Mouse (Mus musculus) skeletal muscle tissue, adult 2 months (tissue): ENCODE data around the gene Olfr985.

Experiments
- DNase-seq: peaks from one replicate; pipeline ENCODE4 v3.0.0-alpha.2; 2012; ENCODE audit warnings: low read depth, low spot score

Olfr985 gene

DNA sequence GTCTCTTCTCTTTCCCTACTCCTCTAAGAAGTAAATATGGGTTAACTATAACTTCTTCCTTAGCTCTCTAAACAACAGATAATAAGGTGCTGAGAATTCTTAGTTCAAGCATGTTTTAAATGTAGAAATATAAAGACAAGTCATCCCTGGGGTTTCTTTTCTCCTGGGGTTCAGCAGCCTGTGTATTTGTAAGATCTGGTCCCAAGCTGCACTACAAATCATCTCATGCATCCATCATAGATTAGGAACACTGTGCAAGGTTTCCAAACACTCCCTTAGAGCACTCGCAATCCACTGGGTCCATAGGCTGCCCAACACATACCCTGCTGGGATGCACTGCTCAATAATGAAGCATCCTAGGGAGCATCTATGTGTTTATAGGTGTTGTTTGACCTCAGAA, at the start of gene Olfr985:
Gene Olfr985 (minus strand): TSS at position 101 of the 400 bp plus-strand sequence.
- DNase-seq, result no peak

GRCm38 (mm10) chr9:40177017-40177416, 47.0 kb upstream of the Olfr985 start:
- no peak for DNase-seq

DNA sequence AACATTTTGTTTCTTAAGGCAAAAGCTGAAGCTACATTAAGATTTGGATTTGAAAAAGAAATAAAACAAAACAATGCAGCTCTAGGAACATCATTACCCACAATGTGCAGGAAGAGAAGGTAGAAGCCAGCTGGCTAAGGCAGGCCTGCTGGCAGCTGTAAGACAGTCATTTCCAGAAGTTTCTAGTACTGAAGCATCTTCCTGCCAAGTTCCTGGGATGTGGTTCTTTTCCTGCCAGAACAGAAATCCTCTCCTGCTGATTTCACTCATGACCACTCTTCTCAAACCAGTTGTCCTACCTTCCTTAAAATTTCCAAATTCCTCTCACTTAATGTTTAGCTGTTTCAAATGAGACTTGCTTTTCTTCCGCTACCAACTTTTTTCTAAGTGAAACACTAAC, 36.5 kb upstream of the Olfr985 start:
- DNase-seq, result peak; percentile 29

DNA sequence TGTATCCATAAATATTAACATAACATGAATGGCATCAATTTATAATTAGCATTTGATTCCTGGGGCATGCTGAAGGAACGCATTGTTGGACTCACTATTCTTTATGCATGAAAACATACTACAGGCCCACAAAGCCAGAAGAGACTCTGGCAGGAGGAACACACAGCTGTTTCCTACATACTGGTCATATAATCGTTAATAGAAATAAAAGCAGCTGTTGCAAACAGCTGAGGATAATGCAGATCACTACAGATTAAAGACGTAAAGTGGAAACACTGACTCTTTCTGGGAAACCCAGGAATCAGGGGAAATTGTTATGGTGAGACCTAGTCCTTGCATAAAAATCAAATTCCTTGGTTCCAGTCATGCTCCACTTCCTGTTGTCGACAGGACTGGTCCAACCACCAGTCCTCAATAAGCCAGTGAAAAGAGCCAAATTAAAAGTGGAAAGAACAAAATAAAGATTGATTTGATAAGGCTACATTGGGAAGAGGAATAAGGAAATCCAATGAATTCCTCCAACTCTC, 25.2 kb upstream of the Olfr985 start:
- DNase-seq, result no peak

GRCm38 (mm10) chr9:40141544-40141943, 11.6 kb upstream of the Olfr985 start:
- no peak for DNase-seq

DNA sequence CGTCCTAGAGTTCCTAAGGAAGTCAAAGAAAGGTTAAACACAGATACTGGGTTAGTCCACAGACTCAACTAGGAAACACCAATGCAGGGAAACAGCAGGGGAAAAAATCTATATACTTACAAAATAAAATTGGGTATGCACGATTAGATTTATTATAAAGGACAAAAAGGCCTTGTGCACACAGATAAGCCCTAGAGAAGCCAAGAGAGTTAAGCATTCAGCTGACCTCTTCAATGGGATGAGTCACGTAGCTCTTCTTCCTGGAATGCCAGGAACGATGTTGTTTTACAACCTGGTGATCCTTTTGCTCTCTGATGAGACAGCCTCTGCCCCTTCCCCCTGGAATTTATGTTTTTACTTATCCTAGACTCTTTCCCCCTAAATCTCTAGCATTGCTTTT, 9.5 kb upstream of the Olfr985 start:
- no peak for DNase-seq

DNA sequence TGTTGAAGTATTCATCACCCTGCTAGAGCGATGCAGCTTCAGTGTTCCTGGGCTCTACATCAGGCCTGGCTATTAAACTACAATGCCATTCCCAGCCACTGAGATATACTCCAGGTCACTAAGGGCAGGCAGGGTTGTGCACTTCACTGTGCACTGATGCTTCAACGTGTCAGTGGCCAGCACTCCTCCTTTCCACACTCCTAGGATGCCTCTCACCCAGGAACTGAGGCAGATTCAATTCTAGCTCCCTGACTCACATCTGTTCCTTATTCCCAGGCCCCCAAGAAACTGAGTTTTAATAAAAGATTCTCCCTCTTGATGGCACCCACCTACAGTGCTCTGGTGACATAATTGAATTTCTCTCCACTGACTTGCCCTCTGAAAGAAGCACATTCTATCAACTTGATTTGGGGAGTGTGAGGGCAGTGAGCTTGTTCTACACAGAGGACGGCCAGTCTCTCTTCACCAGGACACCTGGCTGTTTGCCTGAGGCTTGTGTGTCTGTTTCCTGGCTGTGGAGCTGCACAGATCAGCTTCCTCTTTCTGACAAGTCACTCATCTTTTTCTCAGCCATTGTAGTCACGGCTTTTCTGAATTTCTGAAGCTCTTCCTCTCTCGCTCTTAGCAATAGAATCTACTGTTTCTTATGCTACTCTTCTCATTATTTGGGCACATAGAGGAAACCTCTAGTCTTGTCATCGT, 7.2 kb upstream of the Olfr985 start:
- DNase-seq, result peak; percentile 2

- no peak for DNase-seq
Measured at GRCm38 (mm10) chr9:40130556-40130955, 572 bp upstream of the Olfr985 start.

GRCm38 (mm10) chr9:40117287-40117659, 12.7 kb downstream of the Olfr985 start:
- no peak for DNase-seq

- peak; percentile 71 for DNase-seq
Measured at GRCm38 (mm10) chr9:40116645-40117286, 13.2 kb downstream of the Olfr985 start.

DNA sequence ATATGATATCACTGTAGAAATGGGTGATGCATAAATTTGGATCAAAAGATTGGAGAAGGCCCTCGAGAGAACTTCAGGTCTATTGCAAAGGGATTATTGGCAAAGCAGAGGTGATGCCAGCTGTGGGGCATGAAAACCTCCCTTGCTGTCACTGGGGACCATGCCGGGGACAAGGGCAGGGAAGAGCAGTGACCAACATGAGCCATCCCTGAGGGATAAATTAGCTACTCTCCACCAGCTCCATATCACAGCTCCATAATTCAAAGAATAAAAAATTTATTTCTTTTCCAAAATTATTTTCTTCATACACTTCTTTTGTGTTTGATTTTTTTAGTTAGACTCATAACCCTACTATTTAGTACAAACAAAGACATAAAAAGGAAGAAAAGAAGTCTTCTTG, 15.9 kb downstream of the Olfr985 start, which contains the start of gene Olfr984:
Gene Olfr984 (minus strand): TSS at position 101 of the 400 bp plus-strand sequence.
- no peak for DNase-seq

GRCm38 (mm10) chr9:40094769-40095168, 35.2 kb downstream of the Olfr985 start:
- DNase-seq, result no peak

- DNase-seq, result no peak
Measured at GRCm38 (mm10) chr9:40093495-40093894, 36.5 kb downstream of the Olfr985 start, which contains the start of gene Olfr983. TSS of gene Olfr983 (minus strand) at chr9:40093595.
